Mouse (Mus musculus) E14TG2a.4 (cell line): Measurements from ENCODE around the gene Nhsl1.

Experiments used
- H3K27me3 ChIP-seq: 2 replicates; pipeline ENCODE4 v1.6.1; 2014; ENCODE audit warnings: low read length, control low read depth; ENCODE audit not compliant: insufficient read depth
- H3K36me3 ChIP-seq: 2 replicates; pipeline ENCODE4 v1.6.1; 2014; ENCODE audit warnings: low read length, control low read depth; ENCODE audit not compliant: insufficient read depth
- H3K4me1 ChIP-seq: replicated peaks from 2 replicates; pipeline ENCODE4 v1.6.1; 2014; ENCODE audit warnings: low read depth, low read length, control low read depth
- H3K4me3 ChIP-seq: replicated peaks from 2 replicates; pipeline ENCODE4 v1.5.1; 2014; ENCODE audit warnings: mild to moderate bottlenecking, low read length
- H3K9me3 ChIP-seq: 2 replicates; pipeline ENCODE4 v1.6.1; 2014; ENCODE audit warnings: low read length, control low read depth
- CTCF ChIP-seq: conservative IDR thresholded peaks from 2 replicates; pipeline ENCODE4 v1.5.1; 2014; ENCODE audit warnings: low read length
- NANOG ChIP-seq: IDR thresholded peaks from 2 replicates; pipeline ENCODE4 v1.6.1; 2014; ENCODE audit warnings: borderline replicate concordance, low read length, mixed read lengths
- POU5F1 ChIP-seq: IDR thresholded peaks from 2 replicates; pipeline ENCODE4 v1.6.1; 2014; ENCODE audit warnings: low read length, borderline replicate concordance

The Nhsl1 gene

GRCm38 (mm10) chr10:18319691-18320090, 906 bp downstream of the Nhsl1 start:
- TF ChIP-seq POU5F1 (no peak), NANOG (peak; percentile 28; the same call in 1 of the 2 replicates)
- H3K27me3 ChIP-seq = peaks cover 36% of the 10 kb centered on the region
- peak overlapping the region; percentile 91 for H3K4me3 ChIP-seq
- H3K36me3 ChIP-seq = no peaks in the 10 kb centered on the region
- H3K9me3 ChIP-seq = peaks cover 12% of the 10 kb centered on the region
- H3K4me1 ChIP-seq = peaks cover 35% of the 10 kb centered on the region

DNA sequence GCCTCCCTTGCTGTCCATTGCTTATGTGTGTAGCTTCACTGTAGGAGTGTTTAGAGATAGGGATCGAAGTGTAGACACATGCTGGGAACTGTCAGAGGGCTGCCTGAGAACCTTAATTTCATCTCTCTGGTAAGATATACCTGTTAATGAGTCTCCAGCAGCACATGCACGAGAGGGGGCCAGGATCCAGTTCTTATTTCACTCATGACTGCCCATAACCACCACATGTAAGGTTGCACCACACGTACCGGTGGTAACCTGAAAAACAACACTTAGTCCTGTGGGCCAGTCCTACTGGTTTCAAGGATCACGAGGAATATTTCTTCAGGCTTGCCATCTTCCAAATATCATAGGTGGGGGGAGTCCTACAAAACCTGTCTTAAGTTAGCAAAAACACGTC, 3.1 kb downstream of the Nhsl1 start:
- TF ChIP-seq CTCF (no peak), POU5F1 (no peak), NANOG (no peak)
- Histone ChIP-seq H3K36me3 (no peaks in the 10 kb centered on the region), H3K4me1 (peaks cover 47% of the 10 kb centered on the region), H3K9me3 (no peaks in the 10 kb centered on the region), H3K4me3 (no peak overlapping the region), H3K27me3 (peaks cover 32% of the 10 kb centered on the region)

DNA sequence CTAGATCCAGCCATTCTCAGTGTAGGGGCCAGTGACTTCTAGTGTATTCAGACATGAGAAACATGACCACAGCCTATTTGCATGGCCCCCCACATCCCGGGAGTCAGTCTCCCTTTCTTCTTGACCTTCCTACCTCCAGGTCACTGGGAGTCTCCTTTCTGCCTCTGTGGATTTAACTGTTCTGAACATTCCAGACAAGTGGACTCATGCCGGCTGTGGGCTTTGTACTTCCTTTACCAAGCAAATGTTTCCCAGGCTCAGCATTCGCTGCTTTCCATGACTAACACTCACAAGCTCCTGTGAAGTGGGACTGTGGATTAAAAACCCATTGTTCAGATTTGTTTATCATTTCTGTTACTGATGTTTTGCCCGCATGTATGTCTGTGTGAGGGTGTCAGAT, 4.9 kb downstream of the Nhsl1 start:
- Histone ChIP-seq H3K9me3 (no peaks in the 10 kb centered on the region), H3K36me3 (no peaks in the 10 kb centered on the region), H3K4me3 (no peak overlapping the region), H3K4me1 (peaks cover 58% of the 10 kb centered on the region), H3K27me3 (peaks cover 18% of the 10 kb centered on the region)
- TF ChIP-seq NANOG (no peak), POU5F1 (no peak), CTCF (no peak)

DNA sequence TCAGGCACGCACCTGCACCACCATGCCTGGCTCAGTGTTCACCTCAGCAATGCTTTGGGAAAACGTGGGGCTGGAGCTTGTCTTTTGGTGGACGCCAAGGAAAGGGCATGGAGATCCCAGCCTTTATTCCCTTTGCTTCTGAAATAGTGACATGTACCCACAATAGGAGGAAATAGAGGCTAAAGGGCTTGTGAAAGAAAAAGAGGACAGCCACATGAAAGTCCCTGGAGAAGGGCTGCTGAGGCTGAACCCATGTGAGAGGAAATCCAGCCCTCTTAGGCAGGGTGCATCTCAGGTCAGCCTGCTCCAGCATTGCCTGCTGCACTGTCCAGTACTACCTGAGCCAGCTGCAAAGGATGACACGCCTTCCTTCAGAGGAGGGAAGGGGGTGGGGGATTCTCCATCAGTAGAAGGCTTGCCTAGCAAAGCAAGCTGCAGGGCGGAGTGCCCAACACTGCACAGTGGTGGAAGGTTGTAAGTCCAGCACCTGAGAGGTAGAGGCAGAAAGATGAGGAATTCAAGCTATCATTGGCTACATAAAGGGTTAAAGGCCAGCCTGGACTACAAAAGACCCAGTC, 9.6 kb downstream of the Nhsl1 start:
- no peak overlapping the region for H3K4me3 ChIP-seq
- TF ChIP-seq NANOG (no peak), CTCF (no peak), POU5F1 (no peak)

DNA sequence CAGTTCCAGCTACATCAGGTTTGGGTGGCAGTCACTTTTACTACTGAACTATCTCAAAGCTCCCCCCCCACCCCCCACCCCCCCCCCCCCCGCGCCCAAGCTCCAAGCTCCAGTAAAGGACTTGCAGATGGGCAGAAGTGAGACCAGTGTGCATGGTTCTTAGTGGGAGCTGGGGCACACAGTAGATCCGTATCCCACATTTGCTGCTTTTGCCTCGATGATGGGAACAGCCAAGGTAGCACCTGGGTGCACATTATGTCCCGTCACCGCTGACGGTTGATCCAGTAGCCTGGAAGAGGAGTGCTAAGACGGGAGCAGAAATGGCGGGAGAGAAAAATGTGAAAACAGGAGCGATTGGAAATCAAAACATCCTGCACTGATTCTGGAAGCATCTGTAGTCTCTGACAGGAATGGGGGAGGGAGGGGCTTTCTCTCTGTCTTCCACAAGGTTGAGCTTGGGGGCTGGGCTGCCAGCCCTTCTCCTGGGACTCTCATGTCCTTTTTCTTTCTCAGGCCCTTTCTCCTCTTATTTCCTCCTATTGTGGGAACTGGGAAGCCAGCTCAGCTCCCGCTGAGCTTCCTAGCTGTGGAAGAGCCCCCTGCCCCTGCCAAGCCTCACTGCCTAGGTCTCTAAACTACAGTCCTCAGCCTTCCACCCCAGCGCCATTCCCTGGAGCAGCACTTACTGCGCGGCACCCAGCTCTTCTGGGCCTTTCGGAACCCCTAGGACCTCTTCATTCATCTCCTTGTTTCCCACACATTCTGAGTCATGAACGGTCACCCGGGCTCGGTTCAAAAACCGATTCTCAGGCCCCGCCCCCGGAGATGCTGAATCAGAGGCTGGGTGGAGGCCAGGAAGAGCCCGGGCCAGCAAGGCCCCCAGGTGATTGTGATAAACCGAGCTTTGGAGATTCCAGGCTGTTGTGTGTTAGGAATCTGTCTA, 10.6 kb downstream of the Nhsl1 start:
- Histone ChIP-seq H3K4me1 (peaks cover 50% of the 10 kb centered on the region), H3K9me3 (peaks cover 25% of the 10 kb centered on the region), H3K4me3 (peak overlapping the region; percentile 70), H3K36me3 (no peaks in the 10 kb centered on the region), H3K27me3 (no peaks in the 10 kb centered on the region)
- TF ChIP-seq CTCF = no peak

More for the DNA sequence above, 9.6 kb downstream of the Nhsl1 start:
- H3K36me3 ChIP-seq = no peaks in the 10 kb centered on the region
- H3K4me1 ChIP-seq = peaks cover 55% of the 10 kb centered on the region
- no peaks in the 10 kb centered on the region for H3K27me3 ChIP-seq
- peaks cover 24% of the 10 kb centered on the region for H3K9me3 ChIP-seq

GRCm38 (mm10) chr10:18330445-18330844, 11.7 kb downstream of the Nhsl1 start:
- Histone ChIP-seq H3K4me1 (peaks cover 50% of the 10 kb centered on the region), H3K4me3 (no peak overlapping the region), H3K9me3 (peaks cover 25% of the 10 kb centered on the region), H3K27me3 (no peaks in the 10 kb centered on the region), H3K36me3 (no peaks in the 10 kb centered on the region)
- no peak for TF ChIP-seq NANOG
- TF ChIP-seq CTCF = no peak
- no peak for TF ChIP-seq POU5F1

DNA sequence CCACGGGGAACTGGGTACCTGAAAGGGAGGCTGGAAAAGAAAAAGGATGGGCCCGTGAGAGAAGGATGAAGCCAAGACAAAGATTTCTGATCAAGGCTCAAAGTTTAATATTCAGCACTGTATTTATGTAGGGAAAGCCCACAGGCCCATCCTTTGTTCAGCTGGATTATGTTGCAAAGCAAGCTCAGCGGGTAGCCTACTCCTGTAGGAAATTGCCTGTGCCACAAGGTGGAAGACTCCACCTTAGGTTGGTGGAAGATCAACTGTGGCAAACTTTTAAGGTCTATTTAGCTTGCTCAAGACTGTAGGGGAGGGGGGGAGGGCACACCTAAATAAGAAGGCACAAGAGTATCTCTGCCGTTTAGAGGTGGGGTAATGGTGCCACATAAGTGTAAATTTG, 14.8 kb downstream of the Nhsl1 start:
- Histone ChIP-seq H3K27me3 (no peaks in the 10 kb centered on the region), H3K36me3 (no peaks in the 10 kb centered on the region), H3K9me3 (peaks cover 25% of the 10 kb centered on the region), H3K4me3 (no peak overlapping the region), H3K4me1 (peaks cover 47% of the 10 kb centered on the region)
- TF ChIP-seq POU5F1 (no peak), NANOG (no peak), CTCF (no peak)

DNA sequence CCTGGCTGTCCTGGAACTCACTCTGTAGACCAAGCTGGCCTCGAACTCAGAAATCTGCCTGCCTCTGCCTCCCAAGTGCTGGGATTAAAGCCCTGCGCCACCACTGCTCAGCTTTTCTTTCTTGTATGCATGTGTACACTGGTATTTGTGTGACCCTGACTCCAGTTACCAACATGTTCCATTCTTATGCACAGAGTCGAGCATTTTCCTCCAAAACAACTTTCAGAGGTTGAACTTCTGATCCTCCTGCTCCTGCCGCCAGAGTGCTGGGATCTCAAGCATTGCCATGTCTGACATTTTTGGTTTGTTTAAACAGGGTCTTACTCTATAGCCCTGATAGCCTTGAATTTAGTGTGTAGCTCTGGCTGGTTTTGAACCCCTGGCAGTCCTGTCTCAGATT, 15.4 kb downstream of the Nhsl1 start:
- no peak overlapping the region for H3K4me3 ChIP-seq
- peaks cover 25% of the 10 kb centered on the region for H3K9me3 ChIP-seq
- TF ChIP-seq NANOG (no peak), POU5F1 (no peak), CTCF (no peak)
- no peaks in the 10 kb centered on the region for H3K36me3 ChIP-seq
- peaks cover 43% of the 10 kb centered on the region for H3K4me1 ChIP-seq
- no peaks in the 10 kb centered on the region for H3K27me3 ChIP-seq

DNA sequence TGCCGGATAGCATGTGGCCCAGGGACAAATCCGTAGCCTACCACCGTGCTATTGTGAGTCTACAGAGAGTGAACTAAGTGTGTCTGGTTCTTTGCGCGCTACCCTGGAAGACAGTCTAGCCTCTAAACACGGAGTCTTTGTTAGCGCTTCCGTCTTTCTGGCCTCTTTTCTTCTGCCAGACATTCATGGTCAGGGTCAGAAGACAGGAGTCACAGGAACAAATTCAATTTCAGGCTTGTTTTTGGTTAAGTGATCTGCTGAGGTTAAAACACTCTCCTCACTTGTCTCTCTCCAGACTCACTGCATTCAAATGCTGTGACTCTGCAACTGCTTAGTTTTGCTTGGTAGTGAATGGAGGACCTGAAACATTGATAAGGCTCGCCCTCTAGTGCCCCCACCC, 15.9 kb downstream of the Nhsl1 start:
- no peak for TF ChIP-seq NANOG
- no peak for TF ChIP-seq CTCF
- TF ChIP-seq POU5F1 = no peak
- Histone ChIP-seq H3K4me3 (no peak overlapping the region), H3K36me3 (no peaks in the 10 kb centered on the region)

More for the DNA sequence above, 15.9 kb downstream of the Nhsl1 start:
- Histone ChIP-seq H3K27me3 (no peaks in the 10 kb centered on the region), H3K9me3 (peaks cover 25% of the 10 kb centered on the region), H3K4me1 (peaks cover 37% of the 10 kb centered on the region)
